ENCODE assay signal across 8 mouse cellular contexts in the genomic region with DNA sequence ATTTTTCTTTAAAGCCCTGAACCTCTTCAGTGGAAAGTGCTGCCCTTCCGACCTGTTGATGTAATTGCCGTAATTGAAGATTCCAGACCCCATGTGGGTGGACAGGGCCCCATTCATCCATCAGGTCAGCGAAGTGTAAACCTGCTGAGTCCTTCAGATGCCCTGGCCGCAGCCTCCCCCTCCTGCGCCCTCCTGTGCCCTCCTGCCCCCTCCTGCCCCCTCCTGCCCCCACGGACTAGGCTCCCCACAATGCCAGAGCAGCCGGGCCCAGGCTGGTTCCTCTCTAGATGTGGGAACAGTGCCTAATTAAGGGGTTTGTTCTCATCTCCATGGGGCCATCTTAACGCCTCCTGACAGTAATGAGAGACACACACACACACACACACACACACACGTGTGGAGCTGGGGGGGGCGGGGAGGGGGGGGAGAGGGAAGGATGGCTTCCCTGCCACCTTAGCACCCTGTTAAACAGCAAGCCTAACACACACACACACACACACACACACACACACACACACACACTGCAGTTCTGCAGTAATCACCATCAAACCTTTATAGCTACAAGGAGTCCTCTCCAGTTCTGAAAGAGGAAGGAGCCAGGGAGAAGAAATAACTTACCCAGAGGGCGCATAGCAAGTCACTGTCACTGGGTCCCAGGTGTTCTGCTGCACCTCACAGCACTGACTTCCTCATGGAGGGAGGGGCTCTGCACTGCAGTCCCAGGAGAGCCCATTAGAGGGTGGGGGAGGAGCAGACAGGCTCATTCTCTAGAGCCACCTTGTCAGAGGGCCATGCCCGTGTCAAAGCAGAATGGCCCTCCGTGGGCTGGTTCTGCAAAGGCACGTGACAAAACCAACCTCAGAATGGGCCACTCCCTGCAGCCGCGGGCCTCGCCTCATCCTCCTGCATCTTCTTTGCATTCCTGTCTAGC. TPM values are rescaled to one million over a fixed set of nuclear protein-coding genes. Genes with fewer than 3 reads are reported as not detected.
A peak's percentile ranks its signal among the peaks of the same experiment; 100 is the strongest.
DNase-seq lines count a peak whose midpoint lies in the region; ATAC-seq lines count a peak whose summit lies in the region.

No protein-coding gene starts in this region.

- no peaks in the 10 kb centered on the region for H3K9me3 ChIP-seq in forebrain, embryonic 15.5 days
- H3K9me3 ChIP-seq in megakaryocyte, embryonic 14.5 days: no peaks in the 10 kb centered on the region
- H3K9me3 ChIP-seq in stomach, embryonic 14.5 days (ENCODE audit: control insufficient read depth, low read depth, low read length): no peaks in the 10 kb centered on the region

- peaks cover 2% of the 10 kb centered on the region; the same call in 1 of the 2 replicates for H3K27me3 ChIP-seq in forebrain, embryonic 15.5 days
- H3K27me3 ChIP-seq in megakaryocyte, embryonic 14.5 days (replicated peaks): peaks cover 22% of the 10 kb centered on the region
- H3K27me3 ChIP-seq in stomach, embryonic 14.5 days (ENCODE audit: control insufficient read depth, insufficient read depth, low read length): no peaks in the 10 kb centered on the region

- H3K27ac ChIP-seq in forebrain, embryonic 15.5 days (replicated peaks): no peak overlapping the region
- no peak overlapping the region for H3K27ac ChIP-seq in stomach, embryonic 14.5 days (ENCODE audit: low read length)

- H3K9ac ChIP-seq in forebrain, embryonic 15.5 days (replicated peaks): no peak overlapping the region
- no peak overlapping the region for H3K9ac ChIP-seq in stomach, embryonic 14.5 days (replicated peaks; ENCODE audit: low read depth, low read length)

- H3K4me1 ChIP-seq in forebrain, embryonic 15.5 days: peaks cover 6% of the 10 kb centered on the region; the same call in 1 of the 2 replicates
- peaks cover 52% of the 10 kb centered on the region for H3K4me1 ChIP-seq in megakaryocyte, embryonic 14.5 days
- peaks cover 11% of the 10 kb centered on the region for H3K4me1 ChIP-seq in stomach, embryonic 14.5 days (ENCODE audit: control insufficient read depth, insufficient read depth, low read length)

- peak; percentile 66; the same call in 1 of the 2 replicates for ATAC-seq in forebrain, embryonic 15.5 days (replicated peaks)
- peak; percentile 64; the same call in 1 of the 2 replicates for ATAC-seq in stomach, embryonic 14.5 days (ENCODE audit: insufficient number of reproducible peaks, insufficient read depth, low FRiP score, low read depth)

- H3K36me3 ChIP-seq in forebrain, embryonic 15.5 days: no peaks in the 10 kb centered on the region
- H3K36me3 ChIP-seq in megakaryocyte, embryonic 14.5 days (replicated peaks; ENCODE audit: low read length): no peaks in the 10 kb centered on the region
- H3K36me3 ChIP-seq in stomach, embryonic 14.5 days (ENCODE audit: control insufficient read depth, insufficient read depth, low read length): no peaks in the 10 kb centered on the region

- intact Hi-C loops in left cerebral cortex, postnatal 4 days (cut with DNase I): no loop called here

- 10% methylated on average over 15 of the region's 17 CpGs for WGBS in forebrain, embryonic 15.5 days
- WGBS in stomach, embryonic 14.5 days: 29% methylated on average over 15 of the region's 17 CpGs

- no peak overlapping the region for H3K4me3 ChIP-seq in forebrain, embryonic 15.5 days
- peak overlapping the region; percentile 55 for H3K4me3 ChIP-seq in megakaryocyte, embryonic 14.5 days (replicated peaks)
- H3K4me3 ChIP-seq in stomach, embryonic 14.5 days (ENCODE audit: low read depth, low read length): no peak overlapping the region

- DNase-seq in lung, adult 18-20 months: peak; percentile 68 to 71
- DNase-seq in lung, postnatal 14 days: no peak
- no peak for DNase-seq in cerebellum, postnatal 10 days
- no peak for DNase-seq in urinary bladder, postnatal 4 days (ENCODE audit: low spot score in 2 of 2)
- no peak for DNase-seq in left cerebral cortex, postnatal 4 days

- no peak overlapping the region for H3K4me2 ChIP-seq in forebrain, embryonic 15.5 days (replicated peaks)
- H3K4me2 ChIP-seq in stomach, embryonic 14.5 days (replicated peaks; ENCODE audit: low read depth, low read length): no peak overlapping the region

RNA-seq across cellular contexts. Expression of a gene that starts 25.3 kb away (rescaled TPM):
- polyA plus RNA-seq in forebrain, embryonic 15.5 days (2015; fragmentation: Nextera tagmentation; extraction: Ambion mirVana): 16.4 and 18.8 TPM in 2 replicates
- 35.1 and 50.8 TPM in 2 replicates for polyA plus RNA-seq in megakaryocyte, embryonic 14.5 days (2012; ENCODE audit: insufficient read depth, low replicate concordance)
- polyA plus RNA-seq in stomach, embryonic 14.5 days (2014; fragmentation: Nextera tagmentation; extraction: Ambion mirVana): 74.1 and 75.8 TPM in 2 replicates
- 10 to 100 TPM; 15.9 to 19.1 TPM for total RNA-seq in left cerebral cortex, postnatal 4 days (2021)

Comparison
In these comparisons a context has a peak if more than half of its experiments do, and no peak if none do; other contexts are left out.
1. DNase-seq: peak in lung, adult 18-20 months (2 of 2); none in lung, postnatal 14 days (single experiment), cerebellum, postnatal 10 days (0 of 2), urinary bladder, postnatal 4 days (0 of 2) and left cerebral cortex, postnatal 4 days (single experiment).